Mouse (Mus musculus) limb, embryonic 12.5 days (tissue): ENCODE results near the gene Tns1. TPM values are rescaled to one million over a fixed set of nuclear protein-coding genes. Genes with fewer than 3 reads are reported as not detected.

Source experiments
- ATAC-seq: fragments of 200-750 bp; cut with Nextera tagmentation; 2 replicates; pipeline ENCODE4 v1.8.0; 2017; ENCODE audit warnings: low read depth, moderate TSS enrichment; ENCODE audit not compliant: insufficient number of reproducible peaks, insufficient read depth, low FRiP score, low TSS enrichment
- H3K27ac ChIP-seq: fragments of 300-500 bp; sonication (generic); 2 replicates; pipeline ENCODE4 v1.5.1; 2016; ENCODE audit warnings: mild to moderate bottlenecking, moderate library complexity
- H3K27me3 ChIP-seq: fragments of 300-500 bp; sonication (generic); 2 replicates; pipeline ENCODE4 v1.6.1; 2016; ENCODE audit warnings: mild to moderate bottlenecking, moderate library complexity
- H3K36me3 ChIP-seq: fragments of 300-500 bp; sonication (generic); 2 replicates; pipeline ENCODE4 v1.6.1; 2016; ENCODE audit warnings: mild to moderate bottlenecking, moderate library complexity
- H3K4me1 ChIP-seq: fragments of 300-500 bp; sonication (generic); replicated peaks from 2 replicates; pipeline ENCODE4 v1.6.1; 2016
- H3K4me2 ChIP-seq: fragments of 300-500 bp; sonication (generic); 2 replicates; pipeline ENCODE4 v1.6.1; 2016; ENCODE audit warnings: mild to moderate bottlenecking, moderate library complexity
- H3K4me3 ChIP-seq: fragments of 300-500 bp; sonication (generic); replicated peaks from 2 replicates; pipeline ENCODE4 v1.5.1; 2016; ENCODE audit warnings: mild to moderate bottlenecking
- H3K9ac ChIP-seq: fragments of 300-500 bp; sonication (generic); replicated peaks from 2 replicates; pipeline ENCODE4 v1.6.1; 2016; ENCODE audit warnings: mild to moderate bottlenecking, moderate library complexity
- H3K9me3 ChIP-seq: fragments of 300-500 bp; sonication (generic); 2 replicates; pipeline ENCODE4 v1.6.1; 2016; ENCODE audit warnings: mild to moderate bottlenecking, moderate library complexity
- WGBS: fragments of 180-500 bp; shearing (Covaris S2); methylation state at CpG from one replicate; pipeline ENCODE4 v1.1.7; 2016; 5-methylcytosine and 5-hydroxymethylcytosine counted together
- polyA plus RNA-seq: library from polyadenylated mRNA; unstranded; fragments of >200 nt; fragmentation: Nextera tagmentation; extraction: Ambion mirVana; gene quantifications from 2 replicates; pipeline ENCODE4 v1.2.1, GENCODE M21; 2016

Tns1 gene
- polyA plus RNA-seq, 1 experiment from 2014 or later = 36.7 TPM

DNA sequence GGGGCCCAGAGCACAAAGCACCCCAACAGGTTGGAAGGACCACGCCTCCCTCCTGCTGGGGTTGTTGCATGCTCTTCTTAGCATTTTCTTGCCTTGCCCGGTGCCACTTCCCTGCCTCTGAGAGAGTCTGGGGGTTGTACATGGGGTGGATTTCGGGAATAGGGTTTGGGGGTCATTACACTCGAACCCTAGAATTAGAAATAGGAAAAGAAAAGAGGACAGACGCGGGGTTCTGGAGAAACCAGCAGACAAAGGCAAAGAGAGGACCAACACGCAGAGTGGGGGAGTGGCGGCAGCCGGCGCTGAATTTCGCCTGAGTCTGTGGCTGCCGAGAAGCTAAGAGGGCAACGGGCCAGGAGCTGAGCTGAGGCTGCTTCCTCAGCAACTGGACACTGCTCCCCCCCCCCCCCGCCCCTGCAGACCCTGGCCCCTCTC lies 25.2 kb downstream of the Tns1 start:
- WGBS = 1% methylated on average over 13 of the region's 14 CpGs
- peak overlapping the region; percentile 79 for H3K9ac ChIP-seq
- peak overlapping the region; percentile 58 for H3K4me3 ChIP-seq
- H3K27me3 ChIP-seq = peaks cover 42% of the 10 kb centered on the region
- H3K4me1 ChIP-seq = peaks cover 78% of the 10 kb centered on the region
- no peak for ATAC-seq
- no peaks in the 10 kb centered on the region for H3K9me3 ChIP-seq
- no peaks in the 10 kb centered on the region for H3K36me3 ChIP-seq
- peak overlapping the region; percentile 98 for H3K4me2 ChIP-seq
- H3K27ac ChIP-seq = peak overlapping the region; percentile 23; the same call in 1 of the 2 replicates

DNA sequence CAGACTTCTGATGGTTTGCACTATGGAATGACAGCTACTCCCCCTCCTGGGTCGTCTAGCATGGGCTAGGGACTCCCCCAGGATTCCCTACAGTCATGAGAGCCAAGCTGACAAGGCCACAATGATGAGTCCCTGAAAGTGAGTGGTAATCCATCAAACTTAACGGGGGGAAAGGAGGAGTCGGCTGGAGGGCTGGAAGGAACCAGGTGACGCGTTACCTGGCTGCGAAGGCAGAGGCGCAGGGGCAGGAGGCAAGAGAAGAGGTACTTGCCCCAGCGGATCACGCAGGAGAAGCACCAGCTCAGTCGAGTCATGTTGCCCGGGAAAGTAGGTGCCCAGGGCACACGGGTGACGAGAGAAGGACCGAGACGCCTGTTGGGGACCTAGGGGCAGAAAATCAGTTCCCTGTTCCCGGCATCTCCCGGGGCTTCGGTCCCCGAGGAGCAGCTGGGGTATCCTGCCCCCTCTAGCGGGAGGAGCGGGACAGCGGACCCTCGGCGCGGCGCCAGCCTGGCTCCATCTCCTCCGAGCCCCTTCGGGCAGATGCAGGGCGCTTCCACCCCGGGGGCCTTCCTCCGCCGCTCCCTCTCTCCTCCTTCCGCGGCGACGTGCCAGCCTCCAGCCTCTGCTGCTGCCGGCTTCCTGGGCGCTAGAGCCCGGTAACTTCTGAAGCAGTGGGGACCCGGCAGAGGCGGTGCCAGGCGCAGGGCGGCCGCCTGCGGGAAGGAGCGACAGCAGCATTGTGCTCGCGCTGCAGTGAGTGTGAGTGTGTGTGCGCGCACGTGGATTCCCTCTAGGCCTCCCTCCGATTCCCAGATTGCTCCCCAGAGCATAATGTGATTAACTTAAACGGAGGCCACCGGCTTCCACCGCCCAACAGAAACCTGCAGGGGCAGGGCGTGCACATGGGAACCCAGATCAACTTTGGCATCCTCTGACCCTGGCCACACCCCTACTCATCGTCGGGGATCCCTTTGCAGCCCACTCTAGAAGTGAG lies 25.9 kb downstream of the Tns1 start:
- Histone ChIP-seq H3K36me3 (no peaks in the 10 kb centered on the region), H3K27ac (peak overlapping the region; percentile 23; the same call in 1 of the 2 replicates), H3K9ac (peak overlapping the region; percentile 79), H3K4me1 (peaks cover 71% of the 10 kb centered on the region), H3K27me3 (peaks cover 41% of the 10 kb centered on the region), H3K4me2 (peak overlapping the region; percentile 98), H3K9me3 (no peaks in the 10 kb centered on the region), H3K4me3 (peak overlapping the region; percentile 58)
- ATAC-seq = no peak
- under 1% methylated on average over 54 of the region's 58 CpGs for WGBS

DNA sequence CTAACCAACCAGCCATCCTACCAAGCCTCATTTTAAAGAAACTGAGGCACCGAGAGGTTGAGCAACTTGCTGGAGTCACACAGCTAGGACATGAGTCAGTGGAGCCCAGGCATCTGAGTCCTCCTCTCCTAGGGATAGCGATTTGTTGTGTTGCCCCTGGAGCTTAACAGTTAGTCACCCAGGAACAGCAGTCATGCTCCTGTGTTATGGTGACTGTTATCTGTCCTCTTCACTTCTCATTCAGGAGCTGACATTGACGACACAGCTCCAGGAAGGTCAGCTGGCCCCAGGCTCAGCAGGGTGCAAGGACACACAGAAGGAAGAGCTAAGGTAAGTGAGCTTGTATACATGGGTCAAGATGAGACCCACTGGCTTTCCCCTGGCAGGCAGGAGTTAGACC lies 28.5 kb downstream of the Tns1 start:
- 67% methylated on average over 3 of the region's 3 CpGs for WGBS
- Histone ChIP-seq H3K9ac (no peak overlapping the region), H3K27me3 (peaks cover 38% of the 10 kb centered on the region), H3K4me3 (no peak overlapping the region), H3K9me3 (no peaks in the 10 kb centered on the region), H3K4me1 (peaks cover 85% of the 10 kb centered on the region), H3K4me2 (no peak overlapping the region), H3K36me3 (no peaks in the 10 kb centered on the region), H3K27ac (no peak overlapping the region)
- no peak for ATAC-seq

DNA sequence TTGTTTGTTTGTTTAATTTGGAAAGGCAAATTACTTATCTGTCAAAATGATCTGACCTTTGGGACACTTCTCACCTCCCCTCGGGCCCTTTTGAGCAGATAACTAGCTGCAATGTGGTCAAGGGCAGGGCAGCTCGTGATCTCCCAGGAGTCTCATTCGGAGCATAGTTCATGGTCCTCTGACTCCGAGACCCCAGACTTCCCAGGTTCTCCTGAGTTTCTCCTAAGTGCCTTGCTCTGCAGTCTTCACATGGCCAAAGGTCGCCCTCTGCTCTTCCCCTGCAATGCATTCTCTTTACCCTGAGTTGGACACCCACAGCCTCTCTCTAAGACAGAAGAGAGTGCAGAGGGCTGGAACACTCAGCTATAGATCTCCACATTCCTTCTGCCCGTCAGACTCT lies 29.0 kb downstream of the Tns1 start:
- no peak overlapping the region for H3K9ac ChIP-seq
- ATAC-seq = no peak
- peaks cover 88% of the 10 kb centered on the region for H3K4me1 ChIP-seq
- H3K27ac ChIP-seq = no peak overlapping the region
- H3K4me3 ChIP-seq = no peak overlapping the region
- 53% methylated on average over 6 of the region's 6 CpGs for WGBS
- H3K27me3 ChIP-seq = peaks cover 38% of the 10 kb centered on the region
- H3K36me3 ChIP-seq = no peaks in the 10 kb centered on the region
- no peaks in the 10 kb centered on the region for H3K9me3 ChIP-seq
- H3K4me2 ChIP-seq = no peak overlapping the region

DNA sequence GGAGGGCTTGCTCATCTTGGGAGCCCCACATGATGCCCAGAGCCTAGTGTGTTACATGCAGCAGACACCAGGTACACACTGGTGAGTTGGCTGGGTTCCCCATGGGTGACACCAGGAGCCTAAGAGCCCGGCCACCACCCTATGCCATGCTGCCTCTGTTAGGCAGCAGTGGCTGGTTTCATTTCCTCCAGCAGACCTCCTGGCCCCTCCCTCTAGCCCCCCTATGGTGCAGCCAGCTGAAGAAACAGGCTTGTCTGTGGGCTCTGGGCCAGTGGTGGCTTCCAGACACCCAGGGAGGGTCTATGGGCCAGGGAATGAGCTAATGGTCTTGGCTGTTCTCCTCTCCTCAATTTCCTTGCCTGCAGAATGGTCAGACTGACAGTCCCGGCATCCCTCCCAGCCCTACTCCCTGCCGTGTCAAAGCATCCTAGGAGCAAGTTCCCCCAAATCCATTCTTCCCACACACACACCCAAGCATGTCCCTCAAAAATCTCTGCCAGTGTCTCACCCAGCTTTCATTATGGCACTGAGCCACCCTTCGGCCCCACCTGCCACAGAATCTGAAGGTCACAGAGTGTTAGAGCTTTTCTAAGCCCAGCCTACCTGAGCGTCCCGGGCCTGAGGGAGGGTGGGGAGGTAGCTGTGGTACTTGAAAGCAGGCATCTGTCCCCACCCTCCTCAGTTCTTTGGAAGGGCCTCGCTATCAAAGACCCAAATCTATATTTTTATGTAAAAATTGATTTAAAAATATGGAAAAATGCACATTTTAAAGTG lies 29.6 kb downstream of the Tns1 start:
- Histone ChIP-seq H3K4me3 (no peak overlapping the region), H3K4me1 (peaks cover 88% of the 10 kb centered on the region), H3K36me3 (no peaks in the 10 kb centered on the region), H3K27ac (no peak overlapping the region), H3K9ac (no peak overlapping the region), H3K9me3 (no peaks in the 10 kb centered on the region), H3K27me3 (peaks cover 32% of the 10 kb centered on the region), H3K4me2 (peak overlapping the region; percentile 18)
- WGBS = 44% methylated on average over 7 of the region's 7 CpGs
- ATAC-seq = no peak

DNA sequence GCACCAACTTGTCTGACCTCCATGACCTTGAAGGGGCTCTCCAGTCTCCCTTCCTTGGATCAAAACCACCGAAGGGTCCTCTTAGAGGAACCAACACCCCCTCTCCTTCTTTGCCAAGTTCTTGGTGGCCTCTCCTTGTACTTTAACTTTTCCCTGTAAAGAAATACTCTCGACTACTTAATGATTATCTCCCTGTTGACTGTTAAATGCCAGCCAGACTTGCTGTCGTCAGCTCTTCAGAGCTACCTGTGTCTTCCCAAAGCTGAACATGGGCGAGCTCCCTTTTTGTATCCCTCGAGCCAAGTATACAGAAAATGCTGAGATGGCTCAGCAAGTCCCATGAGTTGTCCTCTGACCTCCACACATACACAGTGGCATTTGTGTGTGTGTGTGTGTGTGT lies 30.8 kb downstream of the Tns1 start:
- 81% methylated on average over 5 of the region's 5 CpGs for WGBS
- no peak overlapping the region; the same call in 1 of the 2 replicates for H3K27ac ChIP-seq
- H3K27me3 ChIP-seq = peaks cover 23% of the 10 kb centered on the region
- H3K9ac ChIP-seq = no peak overlapping the region
- H3K36me3 ChIP-seq = no peaks in the 10 kb centered on the region
- H3K9me3 ChIP-seq = no peaks in the 10 kb centered on the region
- ATAC-seq = no peak
- no peak overlapping the region for H3K4me2 ChIP-seq
- H3K4me1 ChIP-seq = peaks cover 88% of the 10 kb centered on the region
- no peak overlapping the region for H3K4me3 ChIP-seq

DNA sequence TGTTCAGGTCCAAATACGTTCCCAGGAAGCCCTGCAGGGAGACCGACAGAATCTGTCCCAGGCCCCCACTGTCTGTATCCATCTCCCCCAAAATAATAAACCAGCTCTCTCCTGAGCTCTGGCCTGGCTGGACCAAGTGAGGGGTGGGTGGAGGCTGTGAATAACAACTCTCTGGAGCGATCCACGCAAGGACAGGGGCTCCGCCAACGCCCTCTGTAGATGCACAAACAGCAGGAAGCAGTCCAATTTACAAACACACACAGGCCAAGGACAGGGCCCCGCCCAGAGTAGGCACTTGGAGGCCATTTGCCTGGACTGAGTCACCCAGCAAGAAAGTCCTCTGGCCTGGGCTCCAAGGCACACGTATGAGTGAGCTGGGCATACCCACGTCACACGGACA lies 32.0 kb downstream of the Tns1 start:
- peak overlapping the region; percentile 22 for H3K4me2 ChIP-seq
- peaks cover 79% of the 10 kb centered on the region for H3K4me1 ChIP-seq
- WGBS = 38% methylated on average over 10 of the region's 10 CpGs

DNA sequence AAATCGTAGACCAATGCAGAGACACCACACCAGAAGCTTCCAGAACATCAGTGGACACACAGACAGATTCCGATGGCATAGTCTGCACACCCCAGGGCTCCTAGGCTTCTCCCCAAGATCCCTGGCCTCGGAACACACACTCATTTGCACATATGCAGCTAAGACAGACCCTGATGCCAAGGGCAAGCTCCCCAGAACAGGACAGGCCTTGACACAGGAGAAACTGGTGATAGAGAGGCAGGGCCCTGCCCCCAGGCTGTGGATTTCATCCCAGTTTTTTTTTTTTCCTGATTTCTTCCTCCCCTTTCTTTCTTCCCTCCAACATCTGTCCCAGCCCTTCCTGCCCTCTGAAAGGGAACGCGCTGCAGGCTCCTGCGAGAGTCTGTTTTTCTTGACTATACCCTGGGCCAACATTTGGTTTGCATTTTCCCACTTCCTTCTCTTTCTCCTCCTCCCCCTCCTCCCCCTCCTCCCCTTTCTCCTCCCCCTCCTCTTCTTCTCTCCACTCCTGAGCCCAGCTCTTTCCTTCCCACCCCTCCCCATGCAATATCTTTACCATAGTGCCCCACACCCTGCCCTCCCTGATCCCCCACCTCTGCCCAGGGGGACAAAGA lies 32.5 kb downstream of the Tns1 start:
- Histone ChIP-seq H3K9me3 (no peaks in the 10 kb centered on the region), H3K4me1 (peaks cover 75% of the 10 kb centered on the region), H3K4me2 (peak overlapping the region; percentile 74), H3K27me3 (peaks cover 12% of the 10 kb centered on the region), H3K4me3 (peak overlapping the region; percentile 50), H3K27ac (peak overlapping the region; percentile 98), H3K36me3 (no peaks in the 10 kb centered on the region), H3K9ac (peak overlapping the region; percentile 66)
- peak; percentile 29; the same call in 1 of the 2 replicates for ATAC-seq
- 12% methylated on average over 6 of the region's 6 CpGs for WGBS

More for the DNA sequence above, 32.0 kb downstream of the Tns1 start:
- H3K27ac ChIP-seq = peak overlapping the region; percentile 98
- 0 out of 2 replicates have a peak overlapping the region, but pooled peaks have one; percentile 12 for H3K9ac ChIP-seq
- no peaks in the 10 kb centered on the region for H3K9me3 ChIP-seq
- peak; percentile 7; the same call in 1 of the 2 replicates for ATAC-seq
- no peak overlapping the region for H3K4me3 ChIP-seq
- peaks cover 15% of the 10 kb centered on the region for H3K27me3 ChIP-seq
- no peaks in the 10 kb centered on the region for H3K36me3 ChIP-seq

DNA sequence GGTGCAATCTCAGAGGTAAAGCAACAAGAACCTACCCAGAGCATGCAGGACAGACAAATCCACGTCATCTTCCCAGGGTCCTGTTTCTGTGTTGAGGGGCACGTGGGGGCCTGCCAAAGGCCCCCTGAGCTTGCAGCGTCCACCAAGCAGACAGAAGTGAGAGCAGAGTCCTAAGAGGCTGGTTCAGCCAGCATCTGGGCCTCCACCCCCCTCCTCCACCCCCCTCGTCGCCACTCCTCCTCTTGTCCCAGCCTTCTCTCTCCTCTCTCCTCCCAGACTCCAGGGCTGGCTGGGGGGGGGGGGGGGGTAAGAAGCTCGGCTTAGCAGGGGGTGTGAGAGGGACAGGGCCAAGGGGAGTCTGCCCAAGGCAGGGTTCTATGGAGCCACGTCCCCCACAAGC lies 33.1 kb downstream of the Tns1 start:
- peak overlapping the region; percentile 74 for H3K4me2 ChIP-seq
- H3K27me3 ChIP-seq = 0 out of 2 replicates have a peak, but pooled peaks cover 6% of the 10 kb centered on the region
- ATAC-seq = peak; percentile 69
- H3K4me3 ChIP-seq = peak overlapping the region; percentile 50
- peaks cover 71% of the 10 kb centered on the region for H3K4me1 ChIP-seq
- H3K9ac ChIP-seq = peak overlapping the region; percentile 66
- WGBS = 7% methylated on average over 7 of the region's 7 CpGs
- peaks cover 3% of the 10 kb centered on the region for H3K36me3 ChIP-seq
- peak overlapping the region; percentile 98 for H3K27ac ChIP-seq
- no peaks in the 10 kb centered on the region for H3K9me3 ChIP-seq

DNA sequence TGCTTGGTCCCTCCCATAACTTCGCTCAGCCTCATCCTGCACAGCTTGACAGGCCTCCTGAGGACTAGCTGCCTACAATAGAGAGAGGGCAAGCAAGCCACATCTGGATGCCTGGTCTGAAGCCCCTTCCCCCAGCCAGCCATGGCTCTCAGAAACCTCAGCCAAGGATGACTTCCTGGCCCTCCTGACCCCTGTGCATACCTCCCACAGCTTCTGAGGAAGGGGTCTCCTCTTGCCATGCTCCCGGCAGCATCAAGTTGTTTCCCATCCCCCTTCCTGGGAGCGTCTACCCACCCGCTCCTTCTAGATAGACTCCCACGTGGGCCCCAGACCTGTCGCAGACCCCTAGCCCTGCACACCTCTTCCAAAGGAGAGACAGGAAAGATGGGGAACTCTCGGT lies 33.9 kb downstream of the Tns1 start:
- H3K4me1 ChIP-seq = peaks cover 71% of the 10 kb centered on the region
- H3K4me3 ChIP-seq = peak overlapping the region; percentile 50
- peak overlapping the region; percentile 98 for H3K27ac ChIP-seq
- 0 out of 2 replicates have a peak, but pooled peaks cover under 1% of the 10 kb centered on the region for H3K27me3 ChIP-seq
- ATAC-seq = no peak
- WGBS = 10% methylated on average over 7 of the region's 7 CpGs
- H3K9me3 ChIP-seq = no peaks in the 10 kb centered on the region
- H3K9ac ChIP-seq = peak overlapping the region; percentile 66
- peaks cover 5% of the 10 kb centered on the region for H3K36me3 ChIP-seq
- peak overlapping the region; percentile 74 for H3K4me2 ChIP-seq
